Mouse (Mus musculus) embryo, embryonic 10.5 days (tissue): ENCODE data around the gene Stk11ip.

Experiments used
- DNase-seq: peaks from one replicate; pipeline ENCODE4 v3.0.0-alpha.2; 2015; ENCODE audit warnings: low spot score

The Stk11ip gene

DNA sequence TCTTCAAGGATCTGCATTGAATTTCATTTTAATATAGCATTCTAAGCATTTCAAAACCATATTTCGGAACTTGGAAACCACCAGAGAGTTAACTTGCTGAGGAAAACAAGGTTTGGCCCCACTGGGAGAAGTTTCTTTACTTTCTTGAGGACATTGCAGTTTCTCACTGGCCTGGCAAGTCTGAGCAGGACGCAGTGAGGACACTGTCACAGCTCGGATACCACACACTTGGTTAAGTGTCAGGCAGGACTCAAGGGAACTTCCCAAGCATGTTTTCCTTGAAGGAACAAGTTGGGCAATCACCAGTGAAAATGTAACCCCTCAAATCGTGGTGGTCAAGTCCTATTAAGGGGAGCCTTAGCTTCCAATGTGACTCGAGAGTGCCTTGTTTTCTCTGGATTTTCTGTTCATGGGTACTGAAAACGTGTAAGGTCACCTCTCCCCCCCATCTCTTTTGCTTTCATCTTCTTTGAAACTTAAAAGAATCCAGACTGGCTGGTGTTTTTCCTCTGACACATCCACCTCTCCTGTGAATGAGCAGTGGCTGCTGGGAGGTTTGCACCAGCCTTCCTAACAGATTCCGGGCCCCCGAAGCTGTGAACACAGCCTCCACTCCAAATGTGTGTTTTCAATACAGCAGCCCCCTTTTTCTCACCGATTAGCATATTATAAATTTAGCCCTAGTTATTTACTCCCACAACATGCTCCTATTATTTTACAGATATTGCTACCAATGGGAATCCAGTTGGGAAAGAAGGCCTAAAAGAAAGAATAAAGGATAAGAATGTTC, 16.9 kb upstream of the Stk11ip start:
- DNase-seq, result no peak

DNA sequence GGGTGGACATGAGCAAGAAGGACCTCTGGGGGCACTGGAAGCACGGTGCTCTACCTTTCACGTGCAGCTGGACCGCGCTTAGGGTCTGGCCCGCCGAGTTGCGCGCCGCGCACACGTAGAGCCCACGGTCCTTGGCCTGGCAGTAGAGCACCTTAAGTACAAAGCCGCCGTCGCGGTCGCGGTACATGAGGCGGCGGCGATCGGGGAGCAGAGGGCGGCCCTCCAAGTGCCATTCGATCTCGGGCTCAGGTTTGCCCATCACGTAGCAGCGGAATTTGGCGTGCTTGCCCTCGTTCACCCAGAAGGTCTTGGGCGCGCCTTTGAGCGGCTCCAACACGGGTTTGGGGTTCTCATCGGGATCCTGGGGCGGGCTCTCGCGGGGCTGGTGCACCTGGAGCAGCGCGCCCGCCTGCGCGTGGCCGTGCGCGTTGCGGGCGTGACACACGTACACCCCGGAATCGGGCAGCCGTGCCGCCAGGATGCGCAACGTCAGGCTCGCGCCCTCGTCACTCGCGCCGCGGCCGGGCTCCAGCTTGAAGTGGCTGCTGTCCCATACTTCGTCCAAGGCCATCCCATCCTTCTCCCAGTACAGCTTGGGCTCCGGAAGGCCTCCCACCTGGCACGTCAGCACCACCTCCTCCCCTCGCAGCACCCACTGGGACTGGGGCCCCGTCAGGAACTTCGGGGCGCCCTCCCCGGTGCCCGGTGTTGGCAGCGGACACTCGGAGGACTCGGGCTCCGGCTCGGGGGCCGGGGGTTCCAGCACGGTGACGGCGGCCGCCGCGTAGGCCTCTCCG, 16.0 kb upstream of the Stk11ip start:
- DNase-seq, result peak; percentile 66

DNA sequence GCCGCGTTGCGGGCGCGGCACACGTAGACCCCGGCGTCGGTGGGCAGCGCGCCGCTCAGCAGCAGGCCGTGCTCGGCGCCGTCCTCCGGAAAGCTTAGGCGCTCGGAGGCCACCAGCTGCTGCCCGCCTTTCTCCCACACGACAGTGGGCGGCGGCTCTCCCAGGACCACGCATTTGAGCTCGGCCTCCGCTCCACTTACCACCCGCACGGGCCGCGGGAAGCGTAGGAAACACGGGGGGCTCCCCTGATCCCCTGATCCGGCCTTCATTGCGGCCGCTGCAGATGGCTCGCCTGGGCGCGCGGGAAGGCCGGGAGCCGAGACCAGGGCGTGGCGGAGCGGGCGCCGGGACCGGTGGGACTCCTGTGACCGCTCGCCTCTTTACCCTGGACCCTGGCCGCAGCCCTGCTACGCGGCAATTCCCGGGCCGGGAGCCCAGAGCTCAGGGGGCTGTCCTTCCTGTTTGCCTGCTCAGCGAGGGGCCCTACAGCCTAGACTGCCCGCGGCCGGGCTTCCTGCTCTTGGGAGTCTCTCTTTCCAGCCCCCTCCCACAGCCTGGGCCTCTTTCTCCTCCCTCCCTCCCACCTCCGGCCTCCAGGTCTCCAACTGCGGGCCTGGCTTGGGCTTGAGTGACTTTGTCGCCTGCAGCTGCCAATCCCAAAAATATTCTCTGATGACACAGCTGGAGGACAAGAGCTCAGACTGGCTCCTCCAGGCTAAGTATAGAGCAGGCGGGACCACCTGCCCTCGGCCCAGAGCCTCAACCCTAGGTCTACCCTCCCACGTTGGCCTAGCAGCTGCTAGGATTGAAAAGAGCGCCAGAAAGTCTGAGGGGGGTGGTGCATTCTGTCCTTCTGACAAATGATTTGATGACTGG, 15.1 kb upstream of the Stk11ip start, which contains the start of gene Obsl1:
TSS of gene Obsl1 (minus strand) at position 497 of the 876 bp plus-strand sequence.
- DNase-seq, result peak; percentile 90

DNA sequence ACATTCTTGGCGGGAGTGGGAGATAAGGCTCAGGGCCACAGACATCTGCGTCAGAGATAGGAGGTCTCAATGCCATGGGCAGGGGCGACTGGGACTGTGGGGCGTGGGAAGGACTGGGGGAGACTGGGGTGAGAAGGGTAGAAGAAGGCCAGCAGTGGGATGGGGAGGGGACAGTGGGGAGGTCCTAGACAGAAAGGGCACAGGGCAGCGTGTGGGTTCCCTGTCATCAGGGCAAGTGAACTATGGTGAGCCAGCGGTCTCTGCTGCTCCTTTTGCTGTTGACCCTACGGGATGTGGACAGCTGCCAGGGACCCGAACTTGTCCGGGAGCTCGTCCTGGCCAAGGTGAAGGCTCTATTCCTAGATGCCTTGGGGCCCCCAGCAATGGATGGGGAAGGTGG, 14.3 kb upstream of the Stk11ip start, which contains the start of gene Inha:
TSS of gene Inha (plus strand) at position 72 of the 400 bp plus-strand sequence.
- DNase-seq, result no peak

DNA sequence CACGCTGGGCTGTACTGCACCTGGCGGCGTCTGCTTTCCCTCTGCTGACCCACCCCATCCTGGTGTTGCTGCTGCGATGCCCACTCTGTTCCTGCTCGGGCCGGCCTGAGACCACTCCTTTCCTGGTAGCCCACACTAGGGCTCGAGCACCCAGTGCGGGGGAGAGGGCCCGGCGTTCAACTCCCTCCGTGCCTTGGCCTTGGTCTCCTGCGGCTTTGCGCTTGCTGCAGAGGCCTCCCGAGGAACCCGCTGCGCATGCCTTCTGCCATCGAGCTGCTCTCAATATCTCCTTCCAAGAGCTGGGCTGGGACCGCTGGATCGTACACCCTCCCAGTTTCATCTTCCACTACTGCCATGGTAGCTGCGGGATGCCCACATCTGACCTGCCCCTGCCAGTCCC, 11.7 kb upstream of the Stk11ip start:
- no peak for DNase-seq

DNA sequence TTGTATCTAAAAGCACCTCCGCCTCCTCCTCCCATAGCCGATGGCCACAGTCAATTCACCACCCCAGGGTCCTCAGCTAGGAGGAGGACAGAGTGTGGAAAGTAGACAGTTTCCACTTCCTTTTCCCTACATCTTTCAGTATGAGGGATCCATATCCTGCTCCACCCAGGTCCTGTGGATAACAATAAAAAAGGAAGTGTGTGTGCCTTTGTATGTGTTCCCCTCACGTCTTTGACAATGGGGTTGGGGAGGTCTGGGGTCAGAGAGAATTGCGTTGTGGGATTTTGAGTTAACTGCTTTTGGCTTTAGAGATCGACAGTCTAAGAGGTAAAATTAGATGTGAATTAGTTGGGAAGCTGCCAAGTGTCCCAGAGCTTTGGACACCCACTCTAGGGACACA, 11.2 kb upstream of the Stk11ip start:
- DNase-seq, result no peak

DNA sequence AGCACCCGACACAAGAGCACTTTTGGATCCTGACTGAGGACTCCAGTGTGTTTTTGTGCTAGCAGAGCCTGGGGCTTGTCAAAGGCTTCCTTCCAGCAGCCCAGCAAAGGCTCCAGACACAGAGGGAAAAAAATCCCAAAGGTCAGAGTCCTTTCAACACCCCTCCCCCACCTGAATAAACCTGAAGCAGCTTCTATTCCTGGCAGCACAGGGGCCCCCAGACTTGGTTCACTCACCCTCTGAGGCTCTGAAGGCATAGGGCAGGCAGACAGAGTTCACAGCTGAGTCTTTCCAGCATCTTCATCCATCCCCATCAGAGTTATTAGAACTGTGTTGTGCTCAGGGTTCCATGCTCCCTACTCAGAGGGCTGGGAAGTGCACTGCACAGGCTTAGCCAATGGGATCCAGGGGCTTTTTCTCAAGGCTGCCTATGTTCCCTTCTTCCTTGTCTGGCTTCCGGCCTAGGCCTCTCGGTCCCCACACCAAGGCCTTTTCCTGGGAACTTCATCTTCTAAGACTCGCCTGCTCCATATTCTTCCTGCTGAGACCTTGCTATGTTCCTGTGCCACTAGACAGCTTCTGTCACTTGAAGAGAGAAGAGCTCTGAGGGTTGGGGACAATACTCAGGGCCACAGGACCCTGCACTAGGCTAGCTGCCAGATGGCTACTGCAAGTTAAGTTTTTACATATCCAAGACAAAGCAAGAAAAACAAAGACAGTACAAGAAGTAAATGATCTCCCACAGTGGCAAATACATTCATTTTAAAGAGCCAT, 9.7 kb upstream of the Stk11ip start:
- DNase-seq, result peak; percentile 64

DNA sequence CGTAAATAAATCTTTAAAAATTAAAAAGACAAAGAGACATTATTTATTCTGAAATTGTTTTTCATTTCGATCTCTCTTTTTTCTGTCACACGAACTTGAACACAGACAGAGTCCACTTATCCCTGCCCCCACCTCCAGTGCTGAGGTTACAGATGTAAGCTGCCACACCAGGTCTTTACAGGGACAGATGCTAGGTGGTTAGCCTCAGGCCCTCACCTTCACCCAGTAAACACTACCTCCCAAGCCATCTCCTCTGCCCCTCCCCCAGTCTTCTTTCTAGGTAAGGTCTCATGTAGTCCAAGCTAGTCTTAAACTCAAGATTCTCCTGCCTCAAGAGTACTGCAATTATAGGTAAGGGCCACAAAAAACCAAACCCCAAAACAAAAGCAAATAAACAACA, 8.8 kb upstream of the Stk11ip start:
- no peak for DNase-seq

DNA sequence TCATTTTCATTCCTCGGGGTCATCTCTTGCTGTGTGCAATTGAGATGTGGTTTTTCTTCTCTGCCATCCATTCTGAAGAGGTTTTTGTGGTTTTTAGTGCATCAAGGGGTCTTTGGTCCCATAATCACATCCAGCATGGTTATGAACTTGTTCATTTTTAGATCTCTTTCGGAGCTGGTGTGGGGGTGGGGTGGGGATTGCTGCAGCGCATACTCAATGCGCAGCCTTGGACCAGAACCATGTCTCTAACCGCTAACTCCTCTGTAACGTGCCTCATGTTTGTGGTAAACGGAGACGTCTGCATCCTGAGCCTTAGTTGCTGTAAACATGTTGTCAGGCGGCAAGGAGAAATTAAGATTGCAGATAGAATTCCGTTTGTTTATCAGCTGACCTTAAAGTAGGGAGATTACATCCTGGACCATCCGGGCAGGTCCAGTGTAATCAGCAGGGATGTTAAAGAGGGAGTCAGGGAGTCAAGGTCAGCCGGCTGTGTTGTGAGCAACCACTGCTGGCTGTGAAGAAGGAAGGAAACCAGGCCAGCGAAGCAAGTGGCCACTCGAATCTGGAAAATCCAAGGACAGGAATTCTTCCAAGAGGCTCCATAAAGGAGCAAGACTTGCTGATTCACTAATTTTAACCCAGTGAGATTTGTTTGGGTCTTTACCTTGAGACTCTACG, 4.5 kb upstream of the Stk11ip start:
- no peak for DNase-seq

DNA sequence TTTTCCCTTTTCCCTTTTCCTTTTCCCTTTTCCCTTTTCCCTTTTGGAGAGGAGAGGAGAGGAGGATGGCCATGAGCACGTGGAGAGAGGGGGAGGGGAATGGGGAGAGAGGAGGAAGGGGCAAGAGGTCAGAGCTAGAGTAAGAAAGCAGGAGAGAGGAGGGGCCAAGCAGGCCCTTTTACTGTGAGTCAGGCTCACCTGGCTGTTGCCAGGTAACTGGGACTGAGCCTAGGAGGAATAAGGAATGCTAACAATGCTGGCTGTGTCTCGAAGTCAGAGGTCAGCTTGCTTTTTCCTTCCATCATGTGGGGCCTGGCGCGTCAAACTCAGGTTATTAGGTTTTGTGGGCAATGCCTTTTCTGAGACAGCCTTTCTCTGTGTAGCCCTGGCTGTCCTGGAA, 3.3 kb upstream of the Stk11ip start:
- peak; percentile 42 for DNase-seq

DNA sequence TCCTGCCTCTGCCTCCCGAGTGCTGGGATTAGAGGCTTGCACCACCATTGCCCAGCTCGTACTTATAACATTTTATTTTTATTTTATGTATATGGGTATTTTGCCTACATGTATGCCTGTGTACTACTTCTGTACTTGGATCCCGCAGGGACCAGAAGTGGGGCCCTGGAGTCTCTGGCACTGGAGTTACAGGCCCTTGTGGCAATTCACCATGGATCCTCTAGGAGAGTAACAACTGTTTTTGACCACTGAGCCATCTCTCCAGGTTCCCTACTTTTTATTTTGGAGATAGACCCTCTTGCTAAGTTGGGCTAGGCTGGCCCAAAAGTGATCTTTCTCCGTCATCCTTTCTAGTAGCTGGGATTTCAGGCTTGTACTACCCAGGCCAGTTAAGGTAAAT, 2.9 kb upstream of the Stk11ip start:
- no peak for DNase-seq

DNA sequence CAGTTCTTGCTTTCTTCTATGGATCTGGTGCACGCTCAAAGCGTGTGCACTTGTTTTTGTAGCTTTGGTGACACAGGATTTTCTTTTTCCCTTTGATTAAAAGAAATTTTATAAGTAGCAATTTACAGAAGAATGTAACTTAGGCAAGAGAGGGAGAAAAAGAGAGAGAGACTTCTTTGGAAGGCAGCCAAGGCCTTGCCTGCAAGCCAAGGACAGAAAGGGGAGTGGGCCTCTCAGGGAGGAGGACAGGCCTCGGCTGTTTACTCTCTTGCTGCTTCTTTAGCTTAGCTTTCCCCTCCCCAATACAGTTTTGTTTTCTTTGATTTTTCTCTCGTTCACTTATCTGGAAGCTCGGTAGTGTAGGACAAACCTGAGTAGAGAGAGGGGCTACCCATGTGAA, 1.8 kb upstream of the Stk11ip start:
- no peak for DNase-seq

DNA sequence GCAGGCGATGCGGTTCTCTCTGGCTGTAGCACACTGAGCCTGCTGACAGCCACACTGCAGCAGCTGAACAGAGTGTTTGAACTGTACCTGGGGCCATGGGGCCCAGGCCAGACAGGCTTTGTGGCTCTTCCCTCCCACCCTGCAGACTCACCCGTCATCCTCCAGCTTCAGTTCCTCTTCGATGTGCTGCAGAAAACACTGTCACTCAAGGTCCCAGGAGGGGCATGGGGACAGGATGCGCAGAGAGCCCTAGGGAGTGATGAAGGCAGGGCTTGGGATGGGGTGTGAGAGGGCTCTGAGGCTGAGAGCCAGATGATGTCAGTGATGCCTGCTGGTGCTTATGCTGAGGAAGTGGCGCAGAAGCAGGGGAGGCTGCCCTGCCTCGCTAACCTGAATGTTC, 3.4 kb downstream of the Stk11ip start:
- DNase-seq, result no peak

DNA sequence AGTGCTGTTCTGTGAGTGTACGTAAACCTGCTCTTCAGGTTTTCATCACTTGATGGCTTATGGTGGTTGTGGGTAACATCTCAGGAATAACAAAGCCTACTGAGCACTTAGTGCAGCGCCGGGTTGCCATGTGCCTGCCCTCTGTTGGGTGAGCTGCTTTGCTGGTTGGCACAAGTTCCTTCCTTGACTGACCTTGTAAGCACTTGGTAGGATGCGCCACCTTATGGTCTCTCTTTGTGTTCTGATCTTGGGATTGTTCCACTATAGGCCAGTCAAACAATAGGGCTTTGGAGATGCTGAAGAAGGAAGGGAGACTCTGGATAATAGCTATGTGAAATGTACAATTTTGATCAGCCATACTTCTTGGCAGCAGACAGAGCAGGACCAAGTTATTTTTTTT, 9.2 kb downstream of the Stk11ip start:
- no peak for DNase-seq

DNA sequence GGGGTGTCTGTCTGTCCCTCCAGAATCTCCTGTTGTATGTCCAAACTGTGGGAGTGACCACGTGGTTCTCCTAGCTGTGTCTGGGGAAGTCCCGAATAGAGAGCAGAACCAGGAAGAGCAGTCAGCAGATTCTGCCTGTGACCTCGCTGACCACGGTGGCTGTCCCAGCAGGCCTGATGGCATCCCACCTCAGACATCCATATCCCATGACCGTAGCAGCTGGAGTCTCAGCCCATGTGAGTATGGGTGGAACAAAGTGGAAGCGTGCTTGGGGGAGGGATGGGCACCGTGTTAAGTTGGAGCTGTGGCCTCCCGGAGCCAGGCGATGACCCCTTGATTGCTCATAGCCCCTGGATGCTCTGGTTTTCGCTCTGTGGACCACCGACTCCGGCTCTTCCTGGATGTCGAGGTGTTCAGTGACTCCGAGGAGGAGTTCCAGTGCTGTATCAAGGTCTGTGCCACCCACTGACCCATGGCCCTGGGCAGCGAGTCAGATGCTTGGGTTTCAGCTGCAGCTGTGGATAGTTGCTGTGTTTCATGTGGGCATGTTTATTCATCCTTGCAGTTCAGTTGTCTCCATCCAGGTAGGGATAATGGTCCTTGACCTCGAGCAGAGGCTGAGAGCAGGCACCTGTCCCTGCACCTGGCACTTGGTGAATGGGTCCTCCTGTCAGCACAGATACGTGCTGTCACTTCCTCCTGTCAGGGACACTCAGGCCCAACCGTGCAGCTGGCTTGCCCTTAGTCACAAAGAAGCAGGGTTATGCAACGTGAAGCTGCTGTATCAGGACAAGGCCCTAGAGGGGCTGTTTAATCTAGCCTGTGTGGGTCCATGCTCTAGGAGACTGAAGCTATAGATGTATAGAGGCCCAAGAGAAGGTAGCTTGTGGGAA, 11.2 kb downstream of the Stk11ip start:
- no peak for DNase-seq

DNA sequence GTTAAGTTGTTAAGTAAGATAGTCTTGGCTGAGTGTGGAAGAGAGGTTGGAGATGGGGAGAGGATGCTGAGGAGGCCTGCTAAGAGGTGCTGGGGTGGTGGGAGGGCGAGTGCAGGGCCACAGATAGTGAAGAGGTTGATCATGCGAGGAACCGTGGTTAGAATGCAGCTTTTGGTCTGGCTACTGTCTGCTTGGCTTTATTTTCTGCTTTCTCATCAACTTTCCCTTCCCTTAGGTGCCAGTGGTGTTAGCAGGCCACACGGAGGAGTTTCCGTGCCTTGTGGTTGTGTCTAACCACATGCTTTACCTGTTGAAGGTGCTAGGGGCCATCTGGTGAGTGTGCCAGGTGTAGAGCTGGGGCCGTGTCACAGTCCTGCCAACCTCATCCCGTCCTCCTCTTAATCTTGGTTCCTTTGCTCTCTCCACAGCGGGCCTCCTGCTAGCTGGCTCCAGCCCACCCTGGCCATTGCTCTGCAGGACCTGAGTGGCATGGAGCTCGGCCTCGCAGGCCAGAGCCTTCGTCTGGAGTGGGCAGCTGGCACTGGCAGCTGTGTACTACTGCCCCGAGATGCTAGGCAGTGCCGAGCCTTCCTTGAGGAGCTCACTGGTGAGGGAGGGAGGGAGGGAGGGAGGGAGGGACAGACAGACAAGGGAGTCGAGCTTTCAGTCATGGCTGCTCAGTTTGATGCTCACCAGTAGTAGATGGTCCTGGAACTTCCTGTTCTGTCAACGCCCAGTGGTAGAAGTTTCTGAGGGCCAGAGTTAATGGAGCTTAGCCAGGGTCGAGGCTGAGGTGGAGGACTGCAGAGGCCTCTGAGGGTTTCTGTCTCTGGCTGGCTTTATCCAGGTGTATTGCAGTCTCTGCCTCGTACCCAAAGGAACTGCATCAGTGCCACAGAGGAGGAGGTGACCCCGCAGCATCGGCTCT, 12.3 kb downstream of the Stk11ip start:
- DNase-seq, result no peak

DNA sequence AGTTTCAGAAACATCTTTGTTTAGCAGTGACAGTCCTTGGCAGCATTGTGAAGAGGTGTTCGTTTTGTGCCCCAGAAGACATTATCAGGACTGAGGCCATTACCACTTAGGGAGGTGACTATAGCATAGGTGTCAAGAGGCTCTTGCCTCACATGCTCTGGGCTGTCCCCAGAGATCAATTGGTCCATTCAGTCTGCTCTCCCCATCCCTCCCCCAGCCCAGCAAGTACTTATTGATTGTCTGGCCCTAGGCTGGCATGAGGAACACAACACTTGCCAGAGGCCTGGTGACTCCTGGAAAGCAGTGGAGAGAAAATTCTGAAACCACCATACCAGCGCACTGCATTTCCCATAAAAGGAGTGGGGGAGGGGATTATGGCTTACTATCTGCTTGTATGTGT, 16.3 kb downstream of the Stk11ip start:
- no peak for DNase-seq

DNA sequence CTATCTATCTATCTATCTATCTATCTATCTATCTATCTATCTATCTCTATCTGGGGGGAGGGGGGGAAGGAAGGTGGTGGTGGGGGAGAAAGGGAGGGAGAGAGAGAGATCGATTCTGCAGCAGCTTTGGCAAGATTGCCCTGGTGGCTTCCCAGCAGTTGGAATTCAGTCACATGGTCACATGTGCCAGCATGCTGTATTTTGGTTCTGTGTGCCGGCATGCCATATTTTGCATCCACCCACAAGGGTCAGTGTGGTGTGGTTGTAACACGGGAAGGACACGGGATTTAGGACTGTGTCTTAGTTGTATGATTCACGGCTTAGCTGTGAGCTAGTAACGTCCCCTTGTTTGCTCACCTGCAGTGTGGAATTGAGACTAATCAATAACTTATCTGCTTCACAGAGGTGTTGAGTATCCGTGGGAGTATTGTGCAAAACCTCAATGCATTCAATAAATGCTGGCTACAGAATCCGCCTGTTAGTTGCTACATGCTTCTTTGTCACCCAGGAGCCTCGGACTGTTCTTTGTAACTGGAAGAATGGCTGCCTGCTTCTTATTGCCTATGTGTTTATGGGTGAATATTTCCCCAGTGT, 17.4 kb downstream of the Stk11ip start:
- no peak for DNase-seq
